Mouse (Mus musculus): ENCODE data around the gene Olfr12.

DNA sequence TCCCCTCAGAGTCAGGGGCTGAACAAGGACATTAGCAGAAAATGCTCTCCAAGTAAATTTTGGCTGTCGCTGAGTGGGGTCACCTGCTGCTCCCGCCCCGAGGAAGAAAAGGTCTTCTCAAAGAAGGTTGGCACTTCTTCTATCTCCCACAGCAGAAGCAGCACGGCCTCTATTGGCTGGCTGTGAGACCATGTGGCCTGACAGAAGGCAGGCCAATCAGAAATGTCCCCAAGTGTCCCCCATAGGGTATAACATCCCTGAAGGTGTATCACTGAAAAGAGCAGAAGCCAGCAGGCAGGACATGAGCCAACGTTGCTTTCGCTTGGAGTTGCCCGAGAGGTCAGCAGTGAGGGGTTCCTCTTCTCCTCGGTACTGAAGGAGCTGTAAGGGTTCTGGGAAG lies 18.4 kb downstream of the Olfr12 start:
- TF ChIP-seq POLR2A (IDR thresholded peaks at IDR 0.05; ENCODE audit: borderline replicate concordance, extremely low read depth, low read depth, low read length) (no peak), CTCF (IDR thresholded peaks at IDR 0.05; ENCODE audit: insufficient read depth, low read length) (no peak)
